Mouse (Mus musculus) MEL-GATA-1-ER (cell line): ENCODE results near the gene Trit1.
"Not testable (repeated sequence)": the region's sequence is repeated elsewhere in the genome, so short reads cannot be mapped to it uniquely, and the experiment has no call there.

ENCODE experiments used
- DNase-seq: peaks from one replicate; pipeline ENCODE4 v3.0.0-alpha.2; 2012; ENCODE audit warnings: low read depth; ENCODE audit errors: extremely low read depth

Trit1 gene

GRCm38 (mm10) chr4:122996618-122997381, 19.6 kb upstream of the Trit1 start:
- no peak for DNase-seq

GRCm38 (mm10) chr4:122998537-122999262, 17.7 kb upstream of the Trit1 start:
- DNase-seq: no peak

GRCm38 (mm10) chr4:122999263-122999691, 17.1 kb upstream of the Trit1 start:
- no peak for DNase-seq

GRCm38 (mm10) chr4:123000130-123000529, 16.3 kb upstream of the Trit1 start:
- no peak for DNase-seq

GRCm38 (mm10) chr4:123000617-123001342, 15.6 kb upstream of the Trit1 start:
- no peak for DNase-seq

GRCm38 (mm10) chr4:123005054-123005966, 11.1 kb upstream of the Trit1 start:
- DNase-seq: no peak

GRCm38 (mm10) chr4:123012501-123012900, 3.9 kb upstream of the Trit1 start:
- not testable (repeated sequence) for DNase-seq

- no peak for DNase-seq
Measured at GRCm38 (mm10) chr4:123013346-123013945, 3.0 kb upstream of the Trit1 start.

- no peak for DNase-seq
Measured at GRCm38 (mm10) chr4:123013949-123014406, 2.4 kb upstream of the Trit1 start.

- DNase-seq: no peak
Measured at GRCm38 (mm10) chr4:123014501-123015282, 1.7 kb upstream of the Trit1 start.

- DNase-seq: no peak
Measured at GRCm38 (mm10) chr4:123021591-123021990, 5.2 kb downstream of the Trit1 start.

- no peak for DNase-seq
Measured at GRCm38 (mm10) chr4:123022896-123023295, 6.5 kb downstream of the Trit1 start.

- no peak for DNase-seq
Measured at GRCm38 (mm10) chr4:123025418-123025817, 9.0 kb downstream of the Trit1 start.

- DNase-seq: peak; percentile 24
Measured at GRCm38 (mm10) chr4:123026161-123026560, 9.8 kb downstream of the Trit1 start.

- no peak for DNase-seq
Measured at GRCm38 (mm10) chr4:123026597-123026996, 10.2 kb downstream of the Trit1 start.

- no peak for DNase-seq
Measured at GRCm38 (mm10) chr4:123034841-123035240, 18.4 kb downstream of the Trit1 start.

GRCm38 (mm10) chr4:123035636-123036035, 19.2 kb downstream of the Trit1 start:
- no peak for DNase-seq

- no peak for DNase-seq
Measured at GRCm38 (mm10) chr4:123036710-123037109, 20.3 kb downstream of the Trit1 start.

- no peak for DNase-seq
Measured at GRCm38 (mm10) chr4:123041131-123041530, 24.7 kb downstream of the Trit1 start.

- no peak for DNase-seq
Measured at GRCm38 (mm10) chr4:123043858-123044257, 27.5 kb downstream of the Trit1 start.
